Mouse (Mus musculus) thymus, adult 2 months (tissue): Measurements from ENCODE around the gene Wdr17.

Experiments used
- CTCF ChIP-seq: fragments of 200-500 bp; IDR thresholded peaks from 2 replicates; pipeline ENCODE4 v1.5.1; 2012; ENCODE audit warnings: mild to moderate bottlenecking, control low read depth, low read length, moderate library complexity, borderline replicate concordance; ENCODE audit not compliant: control insufficient read depth, poor library complexity, insufficient read depth; ENCODE audit errors: extremely low read depth
- POLR2A ChIP-seq: fragments of 200-500 bp; IDR thresholded peaks from 2 replicates; pipeline ENCODE4 v1.6.1; 2012; ENCODE audit warnings: mild to moderate bottlenecking, low read length, control low read depth, moderate library complexity; ENCODE audit not compliant: control insufficient read depth, poor library complexity, insufficient read depth; ENCODE audit errors: extremely low read depth

GRCm38 (mm10) chr8:54864038-54864760 lies 22.8 kb downstream of the Wdr17 start:
- no peak for TF ChIP-seq POLR2A
- TF ChIP-seq CTCF: no peak
